Mouse (Mus musculus) adrenal gland, postnatal 10 days (tissue): Measurements from ENCODE around the gene Map3k5. TPM values are rescaled to one million over a fixed set of nuclear protein-coding genes. Genes with fewer than 3 reads are reported as not detected.

Experiments
- DNase-seq: peaks from one replicate; pipeline ENCODE4 v3.0.0; 2021; ENCODE audit warnings: mixed read lengths
- total RNA-seq, 2 experiments: library from RNA; stranded (reverse); gene quantifications; 2 replicates each; pipeline ENCODE4 v1.2.3; 2021

The Map3k5 gene
- total RNA-seq, 2 experiments from 2014 or later = 16.4 to 28.3 TPM

- no peak for DNase-seq
Measured at GRCm38 (mm10) chr10:20058031-20058430, 123.8 kb downstream of the Map3k5 start.

DNA sequence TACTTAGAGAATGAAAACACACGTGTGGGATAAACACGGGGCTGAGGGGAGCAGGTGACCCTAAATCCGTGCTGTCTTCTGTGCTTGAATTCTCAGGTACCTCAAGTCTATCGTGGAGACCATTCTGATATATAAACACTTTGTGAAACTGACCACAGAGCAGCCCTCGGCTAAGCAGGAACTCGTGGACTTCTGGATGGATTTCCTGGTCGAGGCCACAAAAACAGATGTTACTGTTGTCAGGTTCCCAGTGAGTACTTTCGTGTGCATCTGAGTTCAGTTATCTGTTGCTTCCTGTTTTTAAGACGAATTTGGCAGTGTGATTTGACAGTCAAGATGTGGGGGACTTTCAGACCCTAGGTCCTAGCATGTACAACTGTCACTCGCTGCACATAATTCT lies 124.6 kb downstream of the Map3k5 start:
- no peak for DNase-seq

DNA sequence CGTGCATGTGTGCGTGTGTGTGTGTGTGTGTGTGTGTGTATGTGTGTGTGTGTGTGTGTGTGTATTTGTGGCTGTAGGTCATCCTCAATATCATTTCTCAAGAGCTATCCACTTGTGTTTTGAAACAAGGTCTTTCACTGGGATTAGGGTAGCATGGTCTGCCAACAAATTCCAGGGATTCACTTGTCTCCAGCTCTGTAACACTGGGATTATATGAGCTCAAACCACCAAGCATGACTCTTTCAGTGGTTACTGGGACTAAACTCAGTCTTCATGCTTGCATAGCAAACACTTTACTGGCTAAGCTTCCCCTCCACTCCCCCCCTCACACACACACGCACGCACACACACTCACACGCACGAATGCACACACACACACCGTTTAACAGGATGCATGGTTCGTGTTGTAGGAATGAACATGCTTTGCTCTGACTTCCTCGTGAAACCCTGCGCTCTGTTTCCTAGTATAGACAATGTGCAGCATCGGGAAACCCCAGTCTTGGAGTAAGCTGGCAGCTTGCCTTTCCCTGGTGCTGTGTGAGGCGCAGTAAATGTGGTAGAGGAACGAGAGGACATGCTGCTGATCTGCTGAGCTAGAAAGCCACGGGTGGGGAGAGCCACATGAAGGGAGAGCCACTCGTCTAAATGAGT lies 126.2 kb downstream of the Map3k5 start:
- DNase-seq = no peak

DNA sequence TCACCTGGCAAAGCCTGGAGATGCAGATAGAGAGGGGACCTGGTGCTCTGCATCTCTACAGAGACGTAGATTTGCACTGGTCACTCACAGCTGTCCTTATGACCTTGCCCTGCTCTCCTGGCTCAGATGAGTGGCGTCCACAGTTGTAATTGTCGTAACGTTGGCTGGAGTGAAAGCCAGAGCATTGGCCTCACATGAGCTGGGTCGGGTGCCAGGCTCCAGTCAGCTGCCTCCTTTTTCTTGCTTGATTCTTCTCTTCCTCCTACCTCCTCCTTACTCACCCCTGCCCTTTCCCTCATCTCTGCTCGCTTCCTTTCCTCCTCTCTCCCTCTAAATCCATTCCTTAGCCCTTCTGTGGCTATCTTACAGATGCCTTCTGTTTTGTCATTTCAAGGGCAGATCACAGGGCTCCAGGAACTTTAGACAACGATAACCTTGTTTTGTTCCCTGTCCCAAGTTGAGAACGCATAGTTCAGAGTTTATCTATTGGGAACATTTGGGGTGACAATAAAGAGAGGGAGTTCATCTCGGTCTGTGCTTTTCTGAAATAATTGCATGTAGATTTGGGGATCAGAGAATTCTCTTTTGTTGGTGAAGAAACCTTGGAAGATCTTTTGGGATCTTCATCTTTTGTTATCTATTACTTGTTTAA lies 130.4 kb downstream of the Map3k5 start:
- DNase-seq = peak; percentile 63

DNA sequence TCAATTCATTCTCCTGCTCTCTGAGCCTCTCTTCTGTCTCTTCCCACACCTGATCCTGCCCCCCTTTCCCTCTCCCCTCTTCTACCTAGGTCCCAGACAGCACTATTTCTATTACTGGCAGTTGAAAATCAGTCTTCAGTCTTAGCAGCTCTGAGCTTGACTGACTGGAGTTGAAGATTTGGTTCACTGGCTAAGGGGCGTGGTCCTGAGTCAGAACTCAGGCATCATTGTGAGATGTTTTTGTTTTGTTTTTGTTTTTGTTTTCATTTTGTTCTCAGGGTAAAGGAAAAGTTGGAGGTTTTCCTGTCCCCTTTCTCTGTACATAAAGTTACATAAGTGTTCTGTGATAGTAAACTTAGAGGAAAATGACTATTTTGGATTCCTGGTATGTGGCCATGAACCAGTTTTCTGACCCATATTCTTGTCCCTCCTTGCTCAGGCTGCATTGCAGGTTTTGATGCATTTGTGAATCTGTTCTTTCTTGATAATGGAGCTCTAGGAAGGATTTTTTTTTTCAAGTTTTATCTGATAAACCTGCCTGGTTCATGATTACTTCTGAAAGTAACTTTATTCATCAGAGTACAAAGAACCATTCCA lies 131.9 kb downstream of the Map3k5 start:
- no peak for DNase-seq

DNA sequence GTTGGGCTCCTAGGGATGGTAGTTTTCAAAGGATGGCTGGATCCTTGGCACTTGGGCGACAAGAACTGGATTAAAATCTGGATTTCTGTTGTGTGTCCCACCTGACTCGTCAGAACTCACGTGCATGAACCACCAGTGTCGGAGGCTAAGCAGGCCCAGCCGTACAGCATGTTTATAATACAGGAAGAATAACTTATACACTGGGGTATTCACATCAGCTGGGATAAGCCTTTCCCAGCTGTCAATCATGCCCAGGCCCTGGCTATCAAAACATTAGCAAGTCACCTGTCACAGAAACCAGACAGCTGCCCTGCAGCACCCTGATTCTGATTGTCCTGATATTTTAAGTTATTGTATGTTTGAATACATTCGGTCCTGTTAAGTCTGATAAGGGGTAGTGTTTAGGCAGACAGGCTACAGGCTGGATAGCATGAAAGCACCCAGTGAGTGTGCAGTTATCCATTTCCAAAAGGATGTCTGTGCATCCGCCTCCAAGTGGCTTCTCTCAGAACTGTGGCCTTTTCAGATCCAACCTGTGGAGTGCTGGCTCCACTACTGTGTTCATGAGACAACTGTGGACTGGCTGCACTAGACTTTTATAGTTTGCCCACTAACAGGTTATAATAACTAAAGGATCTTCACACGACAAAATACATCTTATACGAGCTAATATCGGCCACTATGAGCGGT lies 135.6 kb downstream of the Map3k5 start:
- DNase-seq = no peak

DNA sequence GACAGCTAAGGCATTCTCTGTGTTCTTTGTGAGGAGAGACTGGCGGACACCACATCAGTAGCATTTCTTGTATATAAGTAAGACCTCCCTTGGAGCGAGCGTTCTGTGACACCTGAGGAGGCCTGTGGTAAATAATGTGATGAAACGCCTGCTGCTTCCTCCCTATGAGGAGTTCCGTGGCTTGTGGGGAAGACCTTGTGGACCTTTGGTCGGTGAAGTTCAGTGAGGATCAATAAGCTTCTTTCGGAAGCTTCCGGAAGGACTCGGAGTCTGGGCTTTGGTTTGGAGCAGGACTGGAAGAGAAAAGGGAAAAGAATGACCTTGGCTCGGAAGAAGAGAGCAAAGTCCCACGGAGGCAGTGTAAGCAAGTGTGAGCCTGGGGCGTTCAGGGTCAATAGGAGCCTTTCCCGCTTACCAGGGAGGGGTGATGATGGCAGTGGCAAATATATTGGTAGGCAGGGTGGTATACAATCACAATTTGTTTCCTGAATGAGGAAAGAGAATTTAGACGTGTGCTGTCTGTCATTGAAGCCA lies 136.4 kb downstream of the Map3k5 start:
- no peak for DNase-seq

- DNase-seq = peak; percentile 10
Measured at GRCm38 (mm10) chr10:20071716-20072115, 137.4 kb downstream of the Map3k5 start.

- peak; percentile 87 for DNase-seq
Measured at GRCm38 (mm10) chr10:20073236-20073893, 139.1 kb downstream of the Map3k5 start.

DNA sequence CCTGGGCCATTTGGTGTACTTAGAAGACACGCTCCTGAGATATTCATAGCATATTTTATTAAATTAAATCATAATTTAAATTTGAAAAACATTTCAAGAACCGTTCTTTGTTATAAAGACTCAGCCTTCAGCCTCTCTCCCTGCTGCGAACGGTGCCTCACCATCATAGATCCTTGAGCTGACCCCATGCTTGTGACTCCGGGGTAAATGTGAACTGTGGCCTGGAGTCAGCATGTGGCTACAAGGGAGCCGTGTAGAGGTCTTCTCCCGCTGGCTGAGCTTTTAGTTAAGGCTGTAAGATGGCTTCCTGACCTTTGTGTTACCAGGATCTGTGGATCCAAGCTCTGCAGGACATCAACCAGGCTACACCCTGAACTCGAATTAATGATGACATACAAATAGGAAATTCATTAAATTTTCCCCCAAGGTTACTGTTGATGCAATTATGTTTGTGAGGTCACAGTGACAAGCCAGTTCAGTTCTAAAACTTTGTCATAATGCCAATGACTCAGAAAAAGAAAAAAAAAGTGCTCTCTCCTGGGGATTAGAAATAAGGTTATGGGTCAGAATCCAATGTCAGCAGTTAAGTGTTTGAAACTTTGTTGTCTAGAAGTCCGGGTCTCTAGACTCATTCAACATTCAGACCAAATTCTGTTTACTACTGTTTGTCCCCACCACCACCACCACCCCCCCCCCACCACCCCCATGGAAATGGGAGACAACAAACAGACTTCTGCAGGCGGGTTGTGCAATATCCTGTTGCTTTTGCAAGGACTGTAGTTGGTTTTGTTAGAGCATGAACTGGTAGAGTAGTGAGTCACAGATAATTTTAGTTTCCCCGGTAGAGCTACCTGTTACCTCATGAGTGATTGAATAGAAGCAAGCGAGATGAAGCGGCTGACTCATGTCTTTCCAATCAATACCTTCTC lies 142.5 kb downstream of the Map3k5 start:
- DNase-seq = peak; percentile 42

GRCm38 (mm10) chr10:20078350-20078749 lies 144.1 kb downstream of the Map3k5 start:
- DNase-seq = no peak

DNA sequence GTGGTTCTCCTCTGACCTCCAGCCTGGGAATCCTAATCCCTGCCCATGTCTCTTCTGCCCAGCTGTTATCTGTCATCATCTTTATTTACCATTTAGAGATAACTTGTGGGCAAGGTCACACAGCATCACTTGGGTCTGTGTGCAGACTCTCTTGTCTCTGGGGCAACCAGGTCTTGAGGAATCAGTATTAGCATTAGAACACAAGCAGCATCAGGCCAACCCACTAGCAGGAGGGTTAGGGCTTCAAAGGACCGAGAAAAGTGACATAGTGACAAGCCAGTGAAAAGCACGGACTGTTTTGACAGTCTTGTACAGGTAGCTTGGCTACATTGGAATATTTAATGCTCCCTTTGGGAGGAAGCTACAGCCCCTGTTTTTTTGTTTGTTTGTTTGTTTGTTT lies 153.6 kb downstream of the Map3k5 start:
- DNase-seq = no peak

GRCm38 (mm10) chr10:20089026-20089425 lies 154.8 kb downstream of the Map3k5 start:
- no peak for DNase-seq

GRCm38 (mm10) chr10:20090171-20090570 lies 155.9 kb downstream of the Map3k5 start:
- no peak for DNase-seq

DNA sequence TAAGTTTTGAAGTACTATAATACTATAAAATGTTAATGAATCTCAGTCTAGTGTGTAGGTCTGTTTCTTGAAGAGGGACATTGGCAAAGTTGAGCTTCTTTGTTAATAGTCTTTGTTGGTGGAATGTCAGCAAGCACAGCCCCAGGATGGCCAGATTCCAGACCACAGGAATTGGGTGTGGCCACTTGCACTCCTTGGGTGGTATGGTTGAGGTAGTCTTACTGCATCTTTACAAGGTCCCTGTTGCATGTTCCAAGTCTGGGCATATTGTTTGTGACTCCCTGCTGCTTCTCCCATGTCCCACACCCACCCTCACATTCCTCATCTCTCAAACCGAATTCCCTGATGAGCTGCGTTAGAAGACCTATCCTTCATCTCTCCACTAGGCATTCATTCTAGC lies 157.1 kb downstream of the Map3k5 start:
- DNase-seq = no peak

DNA sequence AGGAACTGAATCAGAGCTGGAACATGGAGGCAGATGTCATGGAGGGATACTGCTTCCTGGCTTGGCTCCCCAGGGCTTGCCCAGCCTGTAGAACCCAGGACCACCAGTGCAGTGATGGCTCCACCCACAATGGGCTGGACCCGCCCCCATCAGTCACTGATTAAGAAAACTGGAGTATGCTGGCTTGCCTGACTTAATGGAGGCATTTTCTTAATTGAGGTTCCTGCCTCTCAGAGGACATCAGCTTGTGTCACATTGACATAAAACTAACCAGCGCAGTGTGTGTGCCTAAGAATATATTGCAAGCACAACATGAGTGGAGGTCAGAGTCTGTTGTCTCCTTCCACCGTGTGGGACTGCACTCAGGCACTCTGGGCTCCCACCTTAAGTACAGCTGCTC lies 158.1 kb downstream of the Map3k5 start:
- DNase-seq = no peak

DNA sequence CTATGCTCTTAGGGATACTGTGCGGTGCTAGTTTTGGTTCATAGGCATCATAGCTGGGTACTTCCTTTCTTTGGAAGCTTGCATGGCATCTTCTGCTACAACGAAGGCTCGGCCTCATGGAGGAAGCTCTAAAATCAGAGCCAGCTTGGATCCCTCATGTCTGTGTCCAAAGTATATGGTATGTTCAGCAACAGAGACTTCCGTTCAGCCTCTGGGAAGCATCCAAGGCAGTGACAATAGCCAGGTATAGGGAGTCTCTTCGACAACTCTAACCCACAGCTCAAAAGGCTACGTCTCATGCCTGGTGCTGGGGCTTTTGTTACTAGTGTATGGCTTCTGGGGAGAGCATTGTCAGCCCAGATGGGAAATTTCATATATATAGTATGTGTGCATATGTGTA lies 167.2 kb downstream of the Map3k5 start:
- DNase-seq = no peak

DNA sequence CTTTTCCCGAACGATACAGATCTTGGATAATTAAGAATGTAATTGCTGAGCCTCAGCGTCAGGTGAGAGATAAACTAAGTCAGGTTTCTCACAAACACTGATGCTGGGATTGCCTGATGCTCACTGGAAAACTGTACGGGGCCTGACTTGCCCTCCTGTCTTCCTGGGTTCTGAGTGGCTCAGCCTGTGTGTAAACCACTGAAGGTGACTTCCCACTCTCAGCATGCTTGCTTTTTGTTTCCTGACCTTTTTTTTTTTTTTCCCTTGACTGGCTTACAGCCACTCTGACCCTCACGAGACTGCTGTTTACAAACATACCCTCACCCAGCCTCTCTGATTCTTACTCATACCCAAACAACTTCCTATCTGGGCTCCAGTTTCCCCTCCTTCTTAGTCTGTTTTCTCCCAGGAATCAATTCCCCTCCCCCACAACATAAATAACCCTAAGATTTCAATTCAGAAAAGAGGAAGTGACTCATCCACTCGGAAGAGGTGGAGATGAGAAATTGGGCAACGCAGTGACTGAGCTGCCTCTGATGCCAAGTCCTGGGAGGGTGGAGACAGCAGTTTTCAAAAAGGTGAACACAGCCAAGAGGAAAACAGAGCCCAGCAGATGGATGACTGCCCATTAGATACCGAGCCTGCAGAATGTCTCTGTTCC lies 170.1 kb downstream of the Map3k5 start:
- DNase-seq = peak; percentile 83

DNA sequence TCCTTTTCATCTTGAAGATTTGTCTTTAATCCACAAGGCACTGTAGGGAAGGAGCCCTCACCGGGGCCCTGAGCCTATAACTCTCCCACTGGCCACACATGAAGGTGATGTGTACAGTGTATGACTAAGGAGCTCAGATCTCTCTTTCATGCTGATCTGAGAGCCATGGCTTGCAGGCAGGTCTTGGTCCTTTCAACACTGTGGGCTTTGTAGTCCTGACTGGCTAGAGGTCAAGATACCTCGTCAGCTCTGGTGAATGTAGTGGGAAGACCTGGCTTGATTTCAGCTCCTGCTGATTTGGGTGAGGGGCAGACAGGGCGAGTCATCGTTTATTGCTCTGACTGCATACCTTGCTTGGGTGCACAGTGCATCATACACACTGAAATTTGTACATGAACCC lies 171.3 kb downstream of the Map3k5 start:
- DNase-seq = no peak

DNA sequence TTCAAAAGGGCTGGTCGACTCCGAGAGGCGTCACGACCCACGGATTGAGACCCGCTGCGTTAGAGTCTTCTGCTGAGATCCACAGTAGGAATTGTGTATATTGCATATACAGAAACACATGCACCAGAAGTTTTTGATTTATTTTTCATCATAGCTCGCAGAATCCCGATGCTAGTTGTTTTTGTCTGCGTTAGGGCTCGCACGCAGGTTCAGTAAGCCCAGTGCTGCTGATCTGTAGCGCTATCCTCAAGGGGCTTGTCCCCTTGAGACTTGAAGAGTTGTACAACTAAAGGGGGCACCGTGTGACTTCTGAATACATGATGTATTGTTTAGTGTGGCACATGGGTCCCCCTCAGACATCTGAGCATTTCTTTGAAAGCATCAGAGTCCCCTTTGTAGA lies 172.8 kb downstream of the Map3k5 start:
- DNase-seq = no peak

DNA sequence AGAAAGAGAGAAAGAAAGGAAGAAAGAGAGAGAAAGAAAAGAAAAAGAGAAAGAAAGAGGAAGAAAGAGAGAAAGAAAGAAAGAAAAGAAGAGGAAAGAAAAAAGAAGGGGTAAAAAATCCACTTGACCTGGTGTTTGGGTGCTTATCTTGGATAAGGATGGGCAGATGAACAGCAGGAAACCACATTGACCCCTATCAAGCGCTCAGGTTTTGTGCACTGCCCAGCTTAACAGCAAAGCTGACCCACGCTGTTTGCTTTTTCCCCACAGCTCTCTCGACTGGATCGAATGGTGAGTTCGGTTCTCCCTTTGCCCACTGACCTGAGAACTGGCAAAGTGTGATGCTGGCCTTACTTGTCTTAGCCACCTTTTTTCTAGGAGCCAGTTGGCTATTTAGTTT lies 177.2 kb downstream of the Map3k5 start:
- no peak for DNase-seq
